Mouse (Mus musculus) C3H10T1/2 (cell line): Measurements from ENCODE around the gene Polr3e. TPM values are rescaled to one million over a fixed set of nuclear protein-coding genes. Genes with fewer than 3 reads are reported as not detected.

Experiments used
- polyA plus RNA-seq, 2 experiments: library from polyadenylated mRNA; unstranded; fragments of >200 nt; fragmentation: generic; extraction: Trizol; gene quantifications; one replicate each; pipeline ENCODE4 v1.2.1; 2012; ENCODE audit warnings: missing spikeins in 2 of 2

Gene Polr3e
- 1 to 10 TPM; 4.2 to 6.6 TPM for polyA plus RNA-seq

DNA sequence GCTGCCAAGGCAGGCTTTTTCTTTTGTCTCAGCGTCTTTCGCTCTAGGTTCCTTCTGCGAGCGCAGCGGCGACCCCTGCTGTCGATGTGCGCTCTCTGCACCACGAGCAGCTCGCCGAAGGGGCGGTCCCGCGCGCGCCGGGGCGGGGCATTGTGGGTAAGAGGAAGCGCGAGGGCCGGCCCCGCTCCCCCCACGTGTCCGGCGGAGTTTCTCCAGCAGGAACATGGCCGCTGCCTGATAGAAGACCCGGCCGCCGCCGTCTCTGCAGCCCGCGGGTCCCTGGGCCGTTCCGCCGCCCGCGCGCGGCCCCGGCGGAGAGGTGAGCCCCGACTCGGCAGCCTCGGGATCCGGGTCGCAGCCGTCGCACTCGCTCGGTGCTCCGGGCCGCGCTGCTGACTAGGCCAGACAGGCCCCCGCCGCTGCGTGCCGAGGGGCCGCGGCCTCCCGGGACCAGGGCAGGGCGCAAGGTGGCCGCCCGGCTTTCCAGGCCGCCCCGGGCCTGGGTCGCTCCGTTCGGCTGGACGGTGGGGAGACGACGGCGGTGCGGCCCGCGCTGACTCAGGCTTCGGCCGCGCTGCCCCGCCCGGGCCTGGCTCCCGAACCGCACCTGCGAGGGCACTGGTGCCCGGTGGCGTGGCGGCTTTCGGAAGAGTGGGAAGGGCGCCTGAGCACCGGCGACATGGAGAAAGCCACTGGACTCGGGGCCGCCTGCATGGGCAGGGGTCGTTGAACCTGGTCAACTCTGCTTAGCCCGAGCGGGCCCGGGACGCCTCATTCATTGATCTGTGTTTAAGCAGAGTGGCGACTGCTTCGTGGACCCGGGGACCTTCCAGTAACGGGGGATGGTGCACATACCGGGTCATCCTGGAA, at the start of gene Polr3e:
Gene Polr3e, plus strand, starts transcription at position 153 of the 870 bp plus-strand sequence.

GRCm38 (mm10) chr7:120982200-120982841, 64.8 kb downstream of the Polr3e start, which contains the start of the genes Cdr2 and Mfsd13b:
TSS of gene Cdr2 (minus strand) at chr7:120982312.
TSS of gene Mfsd13b (plus strand) at chr7:120982509.

Other genes starting within 250 kb of the Polr3e start
- gene Pdzd9, start 247.4 kb upstream of the Polr3e start, polyA plus RNA-seq = under 1 TPM; 0.11 to 0.25 TPM
- gene Mosmo, start 240.1 kb upstream of the Polr3e start, polyA plus RNA-seq = 10 to 100 TPM; 11.8 to 39.2 TPM
- gene Vwa3a, start 178.4 kb upstream of the Polr3e start, polyA plus RNA-seq = under 1 TPM in 1 of 2 experiments, not detected in 1; 0.04 TPM
- gene Gm5737, start 105.4 kb upstream of the Polr3e start, polyA plus RNA-seq = not detected
- gene Eef2k, start 74.9 kb upstream of the Polr3e start, polyA plus RNA-seq = 10 to 100 TPM; 20.5 to 33.1 TPM
- 1 to 10 TPM; 2.0 to 4.6 TPM for gene Cdr2, start 64.6 kb downstream of the Polr3e start, polyA plus RNA-seq
- under 1 TPM; 0.04 to 0.14 TPM for gene Mfsd13b, start 64.8 kb downstream of the Polr3e start, polyA plus RNA-seq
- 10 to 100 TPM in 1 of 2 experiments, 1 to 10 TPM in 1; 6.5 to 51.4 TPM for gene Mettl9, start 116.7 kb downstream of the Polr3e start, polyA plus RNA-seq
- gene Igsf6, start 156.8 kb downstream of the Polr3e start, polyA plus RNA-seq = under 1 TPM in 1 of 2 experiments, not detected in 1; 0.04 TPM
- gene Otoa, start 163.9 kb downstream of the Polr3e start, polyA plus RNA-seq = under 1 TPM in 1 of 2 experiments, not detected in 1; 0.02 TPM